Mouse (Mus musculus) embryonic facial prominence, embryonic 12.5 days (tissue): ENCODE results near the gene Nol8. TPM values are rescaled to one million over a fixed set of nuclear protein-coding genes. Genes with fewer than 3 reads are reported as not detected.

Experiments used
- ATAC-seq: fragments of 200-750 bp; cut with Nextera tagmentation; 2 replicates; pipeline ENCODE4 v1.8.0; 2017; ENCODE audit not compliant: insufficient number of reproducible peaks, insufficient read depth, low FRiP score, low TSS enrichment
- H3K27ac ChIP-seq: fragments of 300-500 bp; sonication (generic); 2 replicates; pipeline ENCODE4 v1.5.1; 2016; ENCODE audit warnings: mild to moderate bottlenecking
- H3K27me3 ChIP-seq: fragments of 300-500 bp; sonication (generic); 2 replicates; pipeline ENCODE4 v1.6.1; 2016; ENCODE audit warnings: mild to moderate bottlenecking, moderate library complexity
- H3K36me3 ChIP-seq: fragments of 300-500 bp; sonication (generic); 2 replicates; pipeline ENCODE4 v1.6.1; 2016; ENCODE audit warnings: mild to moderate bottlenecking
- H3K4me1 ChIP-seq: fragments of 300-500 bp; sonication (generic); 2 replicates; pipeline ENCODE4 v1.6.1; 2016
- H3K4me2 ChIP-seq: fragments of 300-500 bp; sonication (generic); replicated peaks from 2 replicates; pipeline ENCODE4 v1.6.1; 2016; ENCODE audit warnings: mild to moderate bottlenecking, moderate library complexity
- H3K4me3 ChIP-seq: fragments of 300-500 bp; sonication (generic); 2 replicates; pipeline ENCODE4 v1.5.1; 2016; ENCODE audit warnings: mild to moderate bottlenecking
- H3K9ac ChIP-seq: fragments of 300-500 bp; sonication (generic); 2 replicates; pipeline ENCODE4 v1.6.1; 2016; ENCODE audit warnings: mild to moderate bottlenecking, moderate library complexity
- H3K9me3 ChIP-seq: fragments of 300-500 bp; sonication (generic); 2 replicates; pipeline ENCODE4 v1.6.1; 2016; ENCODE audit warnings: mild to moderate bottlenecking, moderate library complexity
- whole genome bisulfite sequencing: fragments of 180-500 bp; shearing (Covaris S2); methylation state at CpG from one replicate; pipeline ENCODE4 v1.1.7; 2016; 5-methylcytosine and 5-hydroxymethylcytosine counted together
- polyA plus RNA-seq: library from polyadenylated mRNA; unstranded; fragments of >200 nt; fragmentation: Nextera tagmentation; extraction: Ambion mirVana; gene quantifications from 2 replicates; pipeline ENCODE4 v1.2.1, GENCODE M21; 2016

Gene Nol8
- polyA plus RNA-seq, 1 experiment from 2014 or later, result 22.8 TPM

- no peaks in the 10 kb centered on the region for H3K27me3 ChIP-seq
- 91% methylated on average over 11 of the region's 11 CpGs for WGBS
- no peak overlapping the region for H3K27ac ChIP-seq
- no peaks in the 10 kb centered on the region for H3K4me1 ChIP-seq
- no peak overlapping the region for H3K4me2 ChIP-seq
- peaks cover 75% of the 10 kb centered on the region for H3K36me3 ChIP-seq
- H3K9ac ChIP-seq, result no peak overlapping the region
- H3K9me3 ChIP-seq, result no peaks in the 10 kb centered on the region
- no peak overlapping the region for H3K4me3 ChIP-seq
- no peak for ATAC-seq
These were observed 50.4 kb downstream of the Nol8 start for GRCm38 (mm10) chr13:49703216-49703779.

GRCm38 (mm10) chr13:49706032-49706690, 53.3 kb downstream of the Nol8 start:
- Histone ChIP-seq H3K27ac (no peak overlapping the region), H3K9me3 (no peaks in the 10 kb centered on the region), H3K4me2 (no peak overlapping the region), H3K4me1 (no peaks in the 10 kb centered on the region), H3K4me3 (no peak overlapping the region), H3K9ac (no peak overlapping the region), H3K27me3 (no peaks in the 10 kb centered on the region), H3K36me3 (peaks cover 86% of the 10 kb centered on the region)
- 86% methylated on average over 3 of the region's 3 CpGs for WGBS
- no peak for ATAC-seq

- no peak overlapping the region for H3K27ac ChIP-seq
- H3K9ac ChIP-seq, result no peak overlapping the region
- H3K4me2 ChIP-seq, result no peak overlapping the region
- no peaks in the 10 kb centered on the region for H3K9me3 ChIP-seq
- no peak overlapping the region for H3K4me3 ChIP-seq
- no peak for ATAC-seq
- peaks cover 85% of the 10 kb centered on the region for H3K36me3 ChIP-seq
- H3K4me1 ChIP-seq, result no peaks in the 10 kb centered on the region
- no peaks in the 10 kb centered on the region for H3K27me3 ChIP-seq
- 91% methylated on average over 8 of the region's 8 CpGs for whole genome bisulfite sequencing
These were observed 55.4 kb downstream of the Nol8 start for GRCm38 (mm10) chr13:49708311-49708710.

GRCm38 (mm10) chr13:49712047-49712721, 59.3 kb downstream of the Nol8 start:
- peaks cover 87% of the 10 kb centered on the region for H3K36me3 ChIP-seq
- H3K9me3 ChIP-seq, result no peaks in the 10 kb centered on the region

GRCm38 (mm10) chr13:49719310-49719709, 66.4 kb downstream of the Nol8 start:
- no peaks in the 10 kb centered on the region for H3K9me3 ChIP-seq
- H3K27ac ChIP-seq, result no peak overlapping the region
- ATAC-seq, result no peak

More at GRCm38 (mm10) chr13:49712047-49712721, 59.3 kb downstream of the Nol8 start:
- Histone ChIP-seq H3K4me3 (no peak overlapping the region), H3K9ac (no peak overlapping the region), H3K4me2 (no peak overlapping the region), H3K4me1 (no peaks in the 10 kb centered on the region), H3K27me3 (no peaks in the 10 kb centered on the region), H3K27ac (no peak overlapping the region)
- ATAC-seq, result no peak
- 90% methylated on average over 12 of the region's 12 CpGs for WGBS

More at GRCm38 (mm10) chr13:49719310-49719709, 66.4 kb downstream of the Nol8 start:
- no peaks in the 10 kb centered on the region for H3K27me3 ChIP-seq
- 92% methylated on average over 3 of the region's 3 CpGs for WGBS
- H3K4me3 ChIP-seq, result no peak overlapping the region
- H3K36me3 ChIP-seq, result peaks cover 88% of the 10 kb centered on the region
- H3K4me2 ChIP-seq, result no peak overlapping the region
- H3K4me1 ChIP-seq, result no peaks in the 10 kb centered on the region
- H3K9ac ChIP-seq, result no peak overlapping the region

Other genes starting within 250 kb of the Nol8 start
- gene Ippk, start 231.8 kb upstream of the Nol8 start, polyA plus RNA-seq, result 14.0 and 15.8 TPM in 2 replicates
- 1.3 and 1.4 TPM in 2 replicates for gene Tes3-ps, start 159.8 kb upstream of the Nol8 start, polyA plus RNA-seq
- gene Ecm2, start 148.3 kb upstream of the Nol8 start, polyA plus RNA-seq, result 0.64 and 0.69 TPM in 2 replicates
- gene Aspn, start 108.6 kb upstream of the Nol8 start, polyA plus RNA-seq, result 14.6 and 16.6 TPM in 2 replicates
- 2.5 and 2.8 TPM in 2 replicates for gene Omd, start 70.6 kb upstream of the Nol8 start, polyA plus RNA-seq
- 56.6 and 64.5 TPM in 2 replicates for gene Ogn, start 45.0 kb upstream of the Nol8 start, polyA plus RNA-seq
- 26.9 and 29.2 TPM in 2 replicates for gene Cenpp, start 293 bp upstream of the Nol8 start, polyA plus RNA-seq
- 70.9 and 80.7 TPM in 2 replicates for gene Iars, start 29.0 kb downstream of the Nol8 start, polyA plus RNA-seq
- gene Gm30302, start 145.9 kb downstream of the Nol8 start, polyA plus RNA-seq, result not detected in 2 replicates